Mouse (Mus musculus) retina, postnatal 7 days (tissue): ENCODE measurements around the gene Rps3.
A peak's percentile ranks its signal among the peaks of the same experiment; 100 is the strongest.
"Not testable (repeated sequence)": the region's sequence is repeated elsewhere in the genome, so short reads cannot be mapped to it uniquely, and the experiment has no call there.

Experiments used
- DNase-seq: peaks from one replicate; pipeline ENCODE4 v3.0.0-alpha.2; 2012; ENCODE audit warnings: low read depth, low spot score

Rps3 gene

DNA sequence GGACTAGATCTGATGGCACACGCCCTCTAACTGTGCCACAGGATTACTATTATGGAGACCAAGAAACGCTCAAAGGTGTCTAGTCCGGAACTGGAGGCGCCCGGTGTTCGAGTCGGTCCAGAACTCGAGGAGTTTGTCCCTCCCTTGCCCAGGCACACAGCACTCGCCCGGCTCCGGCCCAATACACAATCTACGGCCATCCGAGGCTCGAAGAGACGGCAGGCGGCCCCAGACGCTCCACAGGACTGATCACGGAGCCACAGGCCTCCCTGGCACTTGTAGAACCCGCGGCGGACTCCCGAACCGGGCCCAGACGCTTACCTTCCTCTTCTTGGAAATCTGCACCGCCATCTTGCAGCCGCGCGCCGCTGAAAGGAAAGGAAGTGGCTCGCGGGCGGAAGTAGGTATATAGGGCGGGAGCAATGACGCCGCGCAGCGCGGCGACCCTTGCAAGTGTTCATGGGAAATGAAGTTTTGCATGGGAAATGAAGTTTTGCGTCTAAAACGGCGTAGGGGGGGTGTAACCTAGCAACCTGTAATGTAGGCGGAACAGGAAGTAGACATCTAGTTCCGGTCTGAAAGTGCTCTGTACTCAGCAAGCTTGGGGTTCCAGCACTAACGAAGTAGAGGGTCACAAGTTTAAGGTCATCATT, at the start of gene Rps3:
Rps3 (minus strand) TSS at position 468 of the 653 bp plus-strand sequence.
- DNase-seq: peak; percentile 87

DNA sequence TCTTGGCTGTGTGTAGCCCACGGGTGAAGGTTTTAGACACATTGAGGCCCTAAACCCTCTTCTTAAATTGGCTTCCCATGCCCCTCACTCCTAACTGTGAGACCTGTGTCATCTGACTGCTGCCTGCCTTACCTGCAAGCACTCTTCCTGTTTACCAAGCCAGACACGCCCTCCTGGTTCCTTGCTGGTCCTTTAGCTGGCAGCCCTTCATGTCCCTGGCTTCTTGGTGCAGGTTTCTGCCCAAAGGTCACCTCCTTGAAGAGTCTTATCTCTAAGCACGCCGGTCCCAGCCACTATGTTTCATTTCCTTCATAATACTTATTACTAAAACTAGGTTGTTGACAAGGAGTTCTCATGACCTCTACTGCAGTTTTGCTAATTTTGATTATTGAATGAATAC, 49.0 kb upstream of the Rps3 start:
- no peak for DNase-seq

DNA sequence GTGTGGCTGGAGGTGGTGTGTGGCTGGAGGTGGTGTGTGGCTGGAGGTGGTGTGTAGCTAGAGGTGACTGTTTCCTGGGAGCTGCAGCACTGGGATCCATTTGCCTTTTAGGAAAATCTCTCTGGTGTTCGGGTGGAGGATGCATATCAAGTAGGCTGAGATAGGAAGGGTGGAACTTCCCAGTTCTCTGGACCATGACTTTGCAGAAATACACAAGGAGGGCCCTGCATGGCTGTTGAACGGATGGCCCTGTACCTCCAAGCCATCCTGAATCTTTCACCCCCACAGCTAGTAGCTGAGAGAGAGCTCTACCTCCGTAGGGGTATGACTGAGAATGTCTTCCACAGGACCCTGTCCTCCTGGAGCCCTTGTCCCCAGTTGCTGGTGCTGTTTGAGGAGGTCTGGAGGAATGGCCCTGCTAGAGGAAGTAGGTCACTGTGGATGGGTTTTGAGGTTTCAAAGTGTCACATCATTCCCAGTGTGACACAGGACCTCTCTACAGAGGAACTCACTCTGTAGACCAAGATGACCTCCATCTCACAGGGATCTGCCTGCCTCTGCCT, 48.0 kb upstream of the Rps3 start:
- DNase-seq: no peak

- DNase-seq: no peak
These were observed 45.9 kb upstream of the Rps3 start for GRCm38 (mm10) chr7:99529410-99529809.

GRCm38 (mm10) chr7:99528547-99528946, 45.0 kb upstream of the Rps3 start:
- DNase-seq: no peak

DNA sequence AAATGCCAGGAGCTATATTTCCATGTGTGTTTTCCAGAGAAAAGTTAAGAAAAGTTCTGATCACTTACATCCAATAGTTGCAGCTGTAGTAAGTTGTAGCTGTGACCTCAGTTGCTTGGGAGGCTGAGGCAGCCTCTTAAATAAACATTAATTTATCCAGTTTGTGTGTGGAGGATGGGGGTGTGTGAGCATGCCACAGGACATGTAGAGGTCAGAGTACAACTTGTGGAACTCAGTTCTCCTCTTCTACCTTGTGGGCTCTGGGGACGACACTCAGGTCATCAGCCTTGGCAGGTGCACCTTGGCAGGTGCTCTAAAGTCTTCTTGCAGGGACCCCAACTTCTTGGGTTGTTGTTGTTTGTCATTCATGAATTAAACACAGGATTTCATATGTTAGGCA, 40.3 kb upstream of the Rps3 start:
- no peak for DNase-seq

- no peak for DNase-seq
These were observed 39.6 kb upstream of the Rps3 start for GRCm38 (mm10) chr7:99523121-99523520.

GRCm38 (mm10) chr7:99518954-99519644, 35.6 kb upstream of the Rps3 start:
- DNase-seq: no peak

DNA sequence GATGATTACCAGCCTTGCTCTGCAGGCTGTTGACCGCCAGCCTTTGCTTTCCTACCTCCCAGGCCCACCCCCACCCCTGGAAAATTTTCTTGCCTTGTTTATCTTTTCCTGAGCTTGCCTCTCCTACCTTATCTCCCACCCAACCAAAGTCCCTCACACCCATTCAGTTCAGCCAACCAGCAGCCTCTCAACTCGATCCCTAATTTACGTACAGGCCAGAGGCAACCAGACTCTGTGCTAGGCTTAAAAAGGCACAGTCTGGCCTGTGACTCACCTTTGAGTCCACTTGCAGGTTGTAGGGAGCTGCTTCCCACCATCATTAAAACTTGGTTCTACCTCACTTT, 33.2 kb upstream of the Rps3 start:
- DNase-seq: no peak

DNA sequence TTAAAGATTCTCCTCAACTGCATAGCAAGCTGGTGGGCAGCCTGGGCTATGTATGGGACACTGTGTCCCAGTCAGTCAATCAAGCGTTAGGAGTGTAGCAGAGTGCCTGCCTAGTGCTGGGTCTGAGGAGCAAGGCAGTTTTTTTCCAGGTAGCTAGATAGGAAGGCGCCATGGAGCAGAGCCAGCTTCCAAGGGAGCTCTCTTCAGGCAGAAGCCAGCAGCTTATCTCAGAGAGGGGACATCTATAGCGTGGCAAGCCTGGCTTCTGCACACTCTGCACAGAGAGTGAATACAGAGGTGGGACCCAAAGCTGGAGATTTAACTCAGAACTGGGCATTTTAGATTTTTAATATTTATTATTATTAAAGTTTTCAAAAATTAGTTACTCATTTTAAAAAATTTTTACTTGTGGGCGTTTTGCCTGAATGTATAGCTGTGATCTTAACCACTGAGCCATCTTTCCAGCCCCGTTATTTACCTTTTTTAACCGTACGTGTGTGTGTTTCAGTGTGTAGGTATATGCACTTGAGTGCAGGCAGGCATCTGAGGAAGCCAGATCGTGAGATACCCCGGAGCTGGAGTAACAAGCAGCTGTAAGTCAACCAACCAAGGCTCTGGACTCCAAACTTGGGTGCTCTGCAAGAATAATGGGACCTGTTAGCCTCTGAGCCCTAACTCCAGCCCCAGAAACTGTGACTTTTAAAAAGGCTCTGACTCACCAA, 32.7 kb upstream of the Rps3 start:
- no peak for DNase-seq

- peak; percentile 28 for DNase-seq
These were observed 26.6 kb upstream of the Rps3 start for GRCm38 (mm10) chr7:99510087-99510501.

- not testable (repeated sequence) for DNase-seq
These were observed 24.6 kb upstream of the Rps3 start for GRCm38 (mm10) chr7:99508187-99508586.

DNA sequence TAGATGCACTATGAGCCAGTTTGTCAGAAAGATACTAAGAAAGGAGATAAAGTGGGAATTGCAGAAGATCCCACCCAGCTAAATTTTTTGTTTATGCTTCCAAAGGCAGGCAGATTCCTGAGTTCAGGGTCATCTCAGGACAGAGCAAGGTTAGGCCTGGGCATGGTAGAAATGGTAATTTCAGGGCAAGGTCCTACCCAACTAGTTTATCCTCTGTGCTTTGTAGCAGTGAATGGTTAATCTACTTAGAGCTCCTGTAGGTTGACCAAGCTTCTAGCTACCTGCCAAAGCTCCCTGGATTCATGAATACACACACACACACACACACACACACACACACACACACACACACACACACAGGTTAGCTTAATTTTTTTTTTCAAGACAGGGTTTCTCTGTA, 21.0 kb upstream of the Rps3 start:
- DNase-seq: no peak

- DNase-seq: no peak
These were observed 17.6 kb upstream of the Rps3 start for GRCm38 (mm10) chr7:99501148-99501547.

DNA sequence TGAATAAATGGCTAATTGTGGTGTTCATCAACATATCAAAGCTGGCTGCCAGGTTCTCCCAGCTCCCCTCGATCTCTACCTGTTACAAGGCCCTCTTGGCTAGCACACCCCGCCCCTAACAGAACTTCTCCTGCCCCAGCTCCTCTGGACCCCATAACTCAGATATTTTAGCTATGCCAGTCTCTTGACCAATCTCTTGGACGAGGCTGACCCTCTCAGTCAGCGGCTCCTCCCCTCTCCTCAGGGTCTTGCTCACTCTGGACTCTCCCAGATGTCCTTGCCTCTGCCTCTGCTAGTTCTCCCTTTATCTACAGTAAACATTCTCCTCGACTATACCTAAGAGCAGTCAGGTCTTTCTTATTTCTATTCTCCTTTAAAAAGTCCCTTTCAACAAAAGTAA, 17.1 kb upstream of the Rps3 start:
- no peak for DNase-seq

DNA sequence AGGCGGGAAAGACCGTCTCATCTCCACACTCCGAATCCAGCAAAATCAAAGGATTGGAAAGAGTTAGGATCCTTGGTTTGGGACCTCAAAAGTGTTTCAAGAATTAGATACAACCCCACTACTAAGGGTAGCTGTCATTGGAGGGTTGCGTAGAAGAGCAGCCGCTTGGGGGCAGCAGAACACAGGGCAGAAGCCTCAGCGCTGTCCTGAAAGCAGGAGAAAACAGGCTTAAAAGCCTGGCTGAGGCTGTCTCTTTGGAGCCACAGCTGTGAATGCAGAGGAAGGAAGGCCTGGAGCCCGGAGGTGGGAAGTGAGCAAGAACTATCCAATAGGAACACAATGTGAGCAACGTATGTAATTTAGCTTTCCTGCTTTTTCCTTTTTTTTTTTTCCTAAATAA, 16.7 kb upstream of the Rps3 start:
- DNase-seq: peak; percentile 72

GRCm38 (mm10) chr7:99499128-99499527, 15.6 kb upstream of the Rps3 start:
- DNase-seq: no peak

DNA sequence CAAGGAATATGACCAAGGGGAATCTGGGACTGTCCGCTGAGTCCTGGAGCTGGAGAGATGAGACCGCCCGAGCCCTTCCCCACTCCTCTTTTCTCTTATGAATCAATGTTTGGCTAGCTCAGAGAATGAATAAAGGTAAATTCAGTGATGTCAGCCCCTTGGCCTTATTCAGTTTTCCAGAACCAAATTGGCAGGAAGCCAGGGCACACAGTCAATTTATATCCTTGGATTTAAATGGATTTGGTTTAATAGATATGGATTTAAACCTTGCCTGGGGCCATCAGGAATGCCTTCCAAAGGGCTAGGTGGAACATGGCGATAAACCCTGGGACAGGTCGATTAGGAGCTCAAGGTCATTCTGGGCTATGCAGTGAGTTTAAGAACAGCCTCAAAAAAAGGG, 6.2 kb upstream of the Rps3 start:
- DNase-seq: no peak

GRCm38 (mm10) chr7:99484679-99485078, 1.1 kb upstream of the Rps3 start:
- no peak for DNase-seq

- no peak for DNase-seq
These were observed 384 bp upstream of the Rps3 start for GRCm38 (mm10) chr7:99483924-99484319.

DNA sequence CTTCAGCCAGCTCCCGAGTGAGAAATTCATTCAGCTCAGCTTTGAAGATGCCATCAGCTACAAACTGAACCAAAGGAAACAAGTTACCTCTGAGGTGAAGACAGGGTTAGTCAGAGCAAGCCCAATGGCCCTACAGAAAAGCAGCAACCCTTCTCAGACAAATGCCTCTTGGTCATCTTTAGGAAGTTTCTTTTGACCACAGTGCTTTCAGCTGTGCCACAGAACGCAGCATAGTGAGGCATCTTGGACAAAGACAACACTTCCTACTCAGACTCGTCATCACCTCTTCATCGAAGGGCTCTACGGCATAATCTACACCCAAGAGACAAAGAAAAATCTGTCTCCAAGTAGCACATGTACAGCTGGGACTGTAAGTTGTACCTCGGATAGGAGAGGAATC, 901 bp downstream of the Rps3 start:
- no peak for DNase-seq

DNA sequence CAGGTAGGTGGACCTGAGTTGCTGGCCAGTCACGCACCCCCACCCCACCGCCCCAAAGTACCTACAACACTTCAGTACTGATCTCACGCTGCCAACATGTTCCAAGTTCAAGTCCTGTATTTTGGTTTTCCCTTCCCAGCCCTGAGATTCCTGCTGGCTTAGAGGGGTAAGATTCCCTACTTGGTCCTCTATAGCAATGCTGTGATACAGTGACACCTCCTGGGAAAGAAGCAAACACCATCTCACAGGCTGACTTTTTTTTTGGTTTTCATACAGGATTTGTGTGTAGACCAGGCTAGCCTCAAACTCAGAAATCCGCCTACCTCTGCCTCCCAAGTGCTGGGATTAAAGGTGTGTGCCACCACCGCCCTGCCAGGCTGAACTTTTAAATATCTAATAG, 6.3 kb downstream of the Rps3 start:
- DNase-seq: no peak
